ENCODE assay signal across 10 mouse cellular contexts in genomic region chr3:52043847-52044246, GRCm38 (mm10).
DNase-seq lines count a peak whose midpoint lies in the region; ATAC-seq and TF ChIP-seq lines count a peak whose summit lies in the region.
"Had no signal": no experiment of that assay in that cellular context is flagged by ENCODE, and none has a peak within 500 bp of the region (broad histone marks: within the 10 kb centered on the region; RNA-seq: fewer than 3 reads in every experiment).

No protein-coding gene starts in this region.

- H3K36me3 ChIP-seq in heart, embryonic 10.5 days, result no peaks in the 10 kb centered on the region
- no peaks in the 10 kb centered on the region for H3K36me3 ChIP-seq in heart, embryonic 12.5 days
- no peaks in the 10 kb centered on the region for H3K36me3 ChIP-seq in midbrain, embryonic 10.5 days
- no peaks in the 10 kb centered on the region for H3K36me3 ChIP-seq in midbrain, postnatal 0 days (ENCODE audit: insufficient read depth, low read length)
- H3K36me3 ChIP-seq in hindbrain, embryonic 12.5 days, result no peaks in the 10 kb centered on the region
- no peaks in the 10 kb centered on the region for H3K36me3 ChIP-seq in midbrain, embryonic 14.5 days (ENCODE audit: control insufficient read depth, insufficient read depth, low read length)
- H3K36me3 ChIP-seq: liver, embryonic 12.5 days had no signal

- H3K4me2 ChIP-seq in heart, embryonic 12.5 days, result no peak overlapping the region
- H3K4me2 ChIP-seq in midbrain, postnatal 0 days (ENCODE audit: low read depth, low read length, poor library complexity, severe bottlenecking), result no peak overlapping the region
- no peak overlapping the region for H3K4me2 ChIP-seq in hindbrain, embryonic 12.5 days (replicated peaks)
- H3K4me2 ChIP-seq in midbrain, embryonic 14.5 days (ENCODE audit: low read length), result peak overlapping the region; percentile 61; the same call in 1 of the 2 replicates

- WGBS in heart, embryonic 10.5 days, result 53% methylated on average over 4 of the region's 4 CpGs
- 58% methylated on average over 4 of the region's 4 CpGs for WGBS in heart, embryonic 12.5 days
- WGBS in midbrain, embryonic 10.5 days, result 60% methylated on average over 4 of the region's 4 CpGs
- 50% methylated on average over 4 of the region's 4 CpGs for WGBS in midbrain, postnatal 0 days
- WGBS in hindbrain, embryonic 12.5 days, result 59% methylated on average over 4 of the region's 4 CpGs
- WGBS in midbrain, embryonic 14.5 days, result 53% methylated on average over 4 of the region's 4 CpGs

- DNase-seq in heart, embryonic 10.5 days (ENCODE audit: low spot score), result no peak
- DNase-seq in midbrain, embryonic 10.5 days (ENCODE audit: low spot score), result no peak
- DNase-seq in midbrain, postnatal 0 days (ENCODE audit: low spot score), result no peak
- DNase-seq in midbrain, embryonic 14.5 days, result no peak
- no peak for DNase-seq in cerebellum, adult 9-10 months
- no peak for DNase-seq in cerebellum, postnatal 36 days
- DNase-seq: layer of hippocampus, adult 9-11 months had no signal

- H3K9me3 ChIP-seq in heart, embryonic 10.5 days, result no peaks in the 10 kb centered on the region
- no peaks in the 10 kb centered on the region for H3K9me3 ChIP-seq in heart, embryonic 12.5 days (replicated peaks)
- no peaks in the 10 kb centered on the region for H3K9me3 ChIP-seq in midbrain, embryonic 10.5 days (replicated peaks)
- H3K9me3 ChIP-seq in midbrain, postnatal 0 days (ENCODE audit: low read length), result no peaks in the 10 kb centered on the region
- no peaks in the 10 kb centered on the region for H3K9me3 ChIP-seq in hindbrain, embryonic 12.5 days (replicated peaks)
- no peaks in the 10 kb centered on the region for H3K9me3 ChIP-seq in midbrain, embryonic 14.5 days (ENCODE audit: control insufficient read depth, low read length)
- H3K9me3 ChIP-seq: liver, embryonic 12.5 days had no signal

- H3K4me3 ChIP-seq in heart, embryonic 10.5 days, result no peak overlapping the region
- H3K4me3 ChIP-seq in heart, embryonic 12.5 days, result no peak overlapping the region
- H3K4me3 ChIP-seq in midbrain, embryonic 10.5 days, result peak overlapping the region; percentile 49; the same call in 1 of the 2 replicates
- no peak overlapping the region for H3K4me3 ChIP-seq in midbrain, postnatal 0 days (ENCODE audit: low read depth, low read length)
- no peak overlapping the region for H3K4me3 ChIP-seq in hindbrain, embryonic 12.5 days
- H3K4me3 ChIP-seq in midbrain, embryonic 14.5 days (replicated peaks; ENCODE audit: low read depth, low read length), result no peak overlapping the region
- H3K4me3 ChIP-seq: liver, embryonic 12.5 days had no signal

- H3K27me3 ChIP-seq in heart, embryonic 10.5 days (ENCODE audit: insufficient read depth, poor library complexity, severe bottlenecking), result no peaks in the 10 kb centered on the region
- no peaks in the 10 kb centered on the region for H3K27me3 ChIP-seq in heart, embryonic 12.5 days (replicated peaks)
- H3K27me3 ChIP-seq in midbrain, embryonic 10.5 days (ENCODE audit: low read depth, poor library complexity, severe bottlenecking), result no peaks in the 10 kb centered on the region
- no peaks in the 10 kb centered on the region for H3K27me3 ChIP-seq in midbrain, postnatal 0 days (ENCODE audit: insufficient read depth, low read length)
- no peaks in the 10 kb centered on the region for H3K27me3 ChIP-seq in hindbrain, embryonic 12.5 days
- H3K27me3 ChIP-seq in midbrain, embryonic 14.5 days (ENCODE audit: control insufficient read depth, insufficient read depth, low read length), result no peaks in the 10 kb centered on the region
- H3K27me3 ChIP-seq: liver, embryonic 12.5 days had no signal

- no peak for TF ChIP-seq CTCF in midbrain, postnatal 0 days (IDR thresholded peaks at IDR 0.05)

- H3K9ac ChIP-seq in heart, embryonic 12.5 days, result no peak overlapping the region
- H3K9ac ChIP-seq in midbrain, postnatal 0 days (replicated peaks; ENCODE audit: low read length, poor library complexity, severe bottlenecking), result no peak overlapping the region
- no peak overlapping the region for H3K9ac ChIP-seq in hindbrain, embryonic 12.5 days
- H3K9ac ChIP-seq in midbrain, embryonic 14.5 days (replicated peaks; ENCODE audit: low read length), result no peak overlapping the region
- H3K9ac ChIP-seq: liver, embryonic 12.5 days had no signal

- no peak for ATAC-seq in heart, embryonic 12.5 days (ENCODE audit: insufficient number of reproducible peaks, low FRiP score)
- ATAC-seq in midbrain, postnatal 0 days (ENCODE audit: low FRiP score), result no peak
- ATAC-seq in hindbrain, embryonic 12.5 days (ENCODE audit: low FRiP score), result no peak
- ATAC-seq in midbrain, embryonic 14.5 days (ENCODE audit: low FRiP score, low TSS enrichment), result no peak
- ATAC-seq: liver, embryonic 12.5 days had no signal

- H3K27ac ChIP-seq in heart, embryonic 10.5 days, result peak overlapping the region; percentile 89
- H3K27ac ChIP-seq in heart, embryonic 12.5 days (ENCODE audit: poor library complexity, severe bottlenecking), result no peak overlapping the region
- H3K27ac ChIP-seq in midbrain, embryonic 10.5 days (replicated peaks), result peak overlapping the region; percentile 92
- H3K27ac ChIP-seq in midbrain, postnatal 0 days (ENCODE audit: low read depth, low read length), result no peak overlapping the region
- peak overlapping the region; percentile 91; the same call in 1 of the 2 replicates for H3K27ac ChIP-seq in hindbrain, embryonic 12.5 days
- peak overlapping the region; percentile 83 for H3K27ac ChIP-seq in midbrain, embryonic 14.5 days (replicated peaks; ENCODE audit: low read depth, low read length)

- H3K4me1 ChIP-seq in heart, embryonic 10.5 days, result peaks cover 58% of the 10 kb centered on the region
- peaks cover 58% of the 10 kb centered on the region for H3K4me1 ChIP-seq in heart, embryonic 12.5 days (replicated peaks)
- H3K4me1 ChIP-seq in midbrain, embryonic 10.5 days, result peaks cover 70% of the 10 kb centered on the region
- peaks cover 19% of the 10 kb centered on the region for H3K4me1 ChIP-seq in midbrain, postnatal 0 days (ENCODE audit: insufficient read depth, low read length)
- H3K4me1 ChIP-seq in hindbrain, embryonic 12.5 days, result peaks cover 51% of the 10 kb centered on the region
- peaks cover 46% of the 10 kb centered on the region for H3K4me1 ChIP-seq in midbrain, embryonic 14.5 days (ENCODE audit: control insufficient read depth, insufficient read depth, low read length)

Comparison
In these comparisons a context has a peak if more than half of its experiments do, and no peak if none do; other contexts are left out.
1. H3K27ac ChIP-seq: peak in heart, embryonic 10.5 days (single experiment), midbrain, embryonic 10.5 days (single experiment), hindbrain, embryonic 12.5 days (single experiment) and midbrain, embryonic 14.5 days (single experiment); none in heart, embryonic 12.5 days (single experiment) and midbrain, postnatal 0 days (single experiment).